Mouse (Mus musculus) liver, postnatal 0 days (tissue): ENCODE measurements around the gene Sv2a.

Source experiments
- CTCF ChIP-seq: sonication (generic); IDR thresholded peaks from 2 replicates; pipeline ENCODE4 v1.5.1; 2016; ENCODE audit warnings: antibody characterized with exemption, low read depth
- EP300 ChIP-seq: IDR thresholded peaks from 2 replicates; pipeline ENCODE4 v1.6.1; 2016; ENCODE audit warnings: antibody characterized with exemption, low read depth, mild to moderate bottlenecking

DNA sequence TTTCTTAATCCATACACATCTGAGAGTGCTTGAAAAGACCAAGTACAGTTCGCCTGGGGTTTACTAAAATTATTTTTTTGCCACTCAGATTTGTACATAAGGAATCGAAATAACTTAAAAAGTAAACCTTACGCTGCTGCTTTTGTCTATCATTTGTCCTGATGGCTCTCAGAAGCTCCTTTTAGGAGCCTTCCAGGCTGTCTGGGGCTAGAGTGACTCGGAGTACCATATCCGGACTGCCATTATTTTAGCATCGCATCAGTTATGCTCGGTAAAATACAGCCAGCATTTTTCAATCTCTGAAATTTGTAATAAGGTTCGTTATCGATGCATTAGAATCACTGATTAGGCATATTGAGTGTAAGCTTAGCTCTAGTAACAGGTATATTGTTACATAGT is 59.8 kb downstream of the Sv2a start:
- TF ChIP-seq EP300 (no peak), CTCF (no peak)
